Mouse (Mus musculus) hindbrain, embryonic 12.5 days (tissue): ENCODE measurements around the gene Olfr784. TPM values are rescaled to one million over a fixed set of nuclear protein-coding genes. Genes with fewer than 3 reads are reported as not detected.
"Not testable (repeated sequence)": the region's sequence is repeated elsewhere in the genome, so short reads cannot be mapped to it uniquely, and the experiment has no call there.

ENCODE experiments used
- ATAC-seq: fragments of 200-750 bp; cut with Nextera tagmentation; 2 replicates; pipeline ENCODE4 v1.8.0; 2017; ENCODE audit warnings: moderate TSS enrichment; ENCODE audit not compliant: low FRiP score
- H3K27ac ChIP-seq: fragments of 300-500 bp; sonication (generic); 2 replicates; pipeline ENCODE4 v1.5.1; 2016; ENCODE audit warnings: mild to moderate bottlenecking
- H3K27me3 ChIP-seq: fragments of 300-500 bp; sonication (generic); 2 replicates; pipeline ENCODE4 v1.6.1; 2016; ENCODE audit warnings: mild to moderate bottlenecking
- H3K36me3 ChIP-seq: fragments of 300-500 bp; sonication (generic); 2 replicates; pipeline ENCODE4 v1.6.1; 2016; ENCODE audit warnings: mild to moderate bottlenecking
- H3K4me1 ChIP-seq: fragments of 300-500 bp; sonication (generic); 2 replicates; pipeline ENCODE4 v1.6.1; 2016
- H3K4me2 ChIP-seq: fragments of 300-500 bp; sonication (generic); replicated peaks from 2 replicates; pipeline ENCODE4 v1.6.1; 2016; ENCODE audit warnings: mild to moderate bottlenecking
- H3K4me3 ChIP-seq: fragments of 300-500 bp; sonication (generic); 2 replicates; pipeline ENCODE4 v1.5.1; 2016; ENCODE audit warnings: mild to moderate bottlenecking
- H3K9ac ChIP-seq: fragments of 300-500 bp; sonication (generic); 2 replicates; pipeline ENCODE4 v1.6.1; 2016; ENCODE audit warnings: mild to moderate bottlenecking, moderate library complexity
- H3K9me3 ChIP-seq: fragments of 300-500 bp; sonication (generic); replicated peaks from 2 replicates; pipeline ENCODE4 v1.6.1; 2016; ENCODE audit warnings: mild to moderate bottlenecking
- WGBS: fragments of 180-500 bp; shearing (Covaris S2); methylation state at CpG from one replicate; pipeline ENCODE4 v1.1.7; 2016; 5-methylcytosine and 5-hydroxymethylcytosine counted together
- polyA plus RNA-seq: library from polyadenylated mRNA; unstranded; fragments of >200 nt; fragmentation: Nextera tagmentation; extraction: Ambion mirVana; gene quantifications from 2 replicates; pipeline ENCODE4 v1.2.1, GENCODE M21; 2016

Gene Olfr784
- not detected in 2 replicates for polyA plus RNA-seq

- Histone ChIP-seq H3K4me1 (no peaks in the 10 kb centered on the region), H3K27me3 (no peaks in the 10 kb centered on the region), H3K36me3 (no peaks in the 10 kb centered on the region), H3K27ac (no peak within 1 kb of the TSS), H3K4me2 (no peak within 1 kb of the TSS), H3K9ac (no peak within 1 kb of the TSS), H3K4me3 (no peak within 1 kb of the TSS), H3K9me3 (no peaks in the 10 kb centered on the region)
- ATAC-seq = no peak
These were observed at the start of gene Olfr784 for GRCm38 (mm10) chr10:129383783-129384182. Gene Olfr784 (plus strand): TSS chr10:129384083.

GRCm38 (mm10) chr10:129348550-129348949 is 35.3 kb upstream of the Olfr784 start, which contains the start of gene Olfr782:
Gene Olfr782 (plus strand): TSS chr10:129348850.
- WGBS = 84% methylated on average over 3 of the region's 3 CpGs
- no peaks in the 10 kb centered on the region for H3K36me3 ChIP-seq
- H3K4me1 ChIP-seq = no peaks in the 10 kb centered on the region
- no peaks in the 10 kb centered on the region for H3K9me3 ChIP-seq
- H3K27ac ChIP-seq = no peak within 1 kb of the TSS
- H3K4me3 ChIP-seq = no peak within 1 kb of the TSS
- no peaks in the 10 kb centered on the region for H3K27me3 ChIP-seq
- no peak for ATAC-seq
- no peak within 1 kb of the TSS for H3K4me2 ChIP-seq
- H3K9ac ChIP-seq = no peak within 1 kb of the TSS

GRCm38 (mm10) chr10:129352475-129352874 is 31.4 kb upstream of the Olfr784 start:
- H3K27me3 ChIP-seq, H3K4me1 ChIP-seq, H3K9me3 ChIP-seq, ATAC-seq, H3K36me3 ChIP-seq, H3K27ac ChIP-seq, H3K4me2 ChIP-seq, H3K4me3 ChIP-seq, H3K9ac ChIP-seq: not testable (repeated sequence)
- 87% methylated on average over 2 of the region's 2 CpGs for WGBS

- H3K4me3 ChIP-seq, ATAC-seq, H3K27me3 ChIP-seq, H3K4me2 ChIP-seq, H3K9me3 ChIP-seq, H3K27ac ChIP-seq, H3K4me1 ChIP-seq, H3K36me3 ChIP-seq, H3K9ac ChIP-seq: not testable (repeated sequence)
- WGBS = 88% methylated on average over 4 of the region's 4 CpGs
These were observed 27.4 kb upstream of the Olfr784 start for GRCm38 (mm10) chr10:129356496-129356895.

- H3K27ac ChIP-seq = no peak overlapping the region
- ATAC-seq = no peak
- H3K36me3 ChIP-seq = no peaks in the 10 kb centered on the region
- no peak overlapping the region for H3K4me2 ChIP-seq
- WGBS = 80% methylated on average over 5 of the region's 5 CpGs
- no peaks in the 10 kb centered on the region for H3K9me3 ChIP-seq
- H3K27me3 ChIP-seq = no peaks in the 10 kb centered on the region
- no peaks in the 10 kb centered on the region for H3K4me1 ChIP-seq
- no peak overlapping the region for H3K9ac ChIP-seq
- no peak overlapping the region for H3K4me3 ChIP-seq
These were observed 26.6 kb upstream of the Olfr784 start for GRCm38 (mm10) chr10:129357307-129357706.

- 92% methylated on average over 5 of the region's 5 CpGs for WGBS
- H3K4me3 ChIP-seq, H3K36me3 ChIP-seq: not testable (repeated sequence)
These were observed 9.8 kb upstream of the Olfr784 start for GRCm38 (mm10) chr10:129374051-129374450.

GRCm38 (mm10) chr10:129400892-129401291 is 17.0 kb downstream of the Olfr784 start:
- H3K27me3 ChIP-seq = no peaks in the 10 kb centered on the region
- 43% methylated on average over 5 of the region's 5 CpGs for WGBS

More at GRCm38 (mm10) chr10:129374051-129374450, 9.8 kb upstream of the Olfr784 start:
- ATAC-seq, H3K4me2 ChIP-seq, H3K9me3 ChIP-seq, H3K27me3 ChIP-seq, H3K4me1 ChIP-seq, H3K9ac ChIP-seq, H3K27ac ChIP-seq: not testable (repeated sequence)

GRCm38 (mm10) chr10:129405126-129405525 is 21.2 kb downstream of the Olfr784 start, which contains the start of gene Olfr785:
Gene Olfr785 (plus strand): TSS chr10:129405426.
- no peaks in the 10 kb centered on the region for H3K36me3 ChIP-seq
- H3K9ac ChIP-seq = no peak within 1 kb of the TSS
- ATAC-seq = no peak
- H3K9me3 ChIP-seq = no peaks in the 10 kb centered on the region
- no peaks in the 10 kb centered on the region for H3K4me1 ChIP-seq
- no peak within 1 kb of the TSS for H3K4me2 ChIP-seq
- H3K4me3 ChIP-seq = no peak within 1 kb of the TSS
- WGBS = 71% methylated on average over 2 of the region's 2 CpGs
- H3K27ac ChIP-seq = no peak within 1 kb of the TSS
- no peaks in the 10 kb centered on the region for H3K27me3 ChIP-seq

More at GRCm38 (mm10) chr10:129400892-129401291, 17.0 kb downstream of the Olfr784 start:
- ATAC-seq = no peak
- H3K27ac ChIP-seq = no peak overlapping the region
- H3K9ac ChIP-seq = no peak overlapping the region
- no peaks in the 10 kb centered on the region for H3K9me3 ChIP-seq
- no peaks in the 10 kb centered on the region for H3K36me3 ChIP-seq
- H3K4me3 ChIP-seq = no peak overlapping the region
- no peaks in the 10 kb centered on the region for H3K4me1 ChIP-seq
- H3K4me2 ChIP-seq = no peak overlapping the region

- ATAC-seq = no peak
- H3K9ac ChIP-seq = no peak within 1 kb of the TSS
- H3K4me2 ChIP-seq = no peak within 1 kb of the TSS
- no peak within 1 kb of the TSS for H3K4me3 ChIP-seq
- H3K27me3 ChIP-seq = no peaks in the 10 kb centered on the region
- no peak within 1 kb of the TSS for H3K27ac ChIP-seq
- no peaks in the 10 kb centered on the region for H3K4me1 ChIP-seq
- no peaks in the 10 kb centered on the region for H3K36me3 ChIP-seq
- H3K9me3 ChIP-seq = no peaks in the 10 kb centered on the region
These were observed 43.1 kb downstream of the Olfr784 start, which contains the start of gene Olfr786 for GRCm38 (mm10) chr10:129427006-129427405. Gene Olfr786 (plus strand): TSS chr10:129427306.

Other genes with a start within 250 kb of the Olfr784 start
- gene Olfr770, start 245.1 kb upstream of the Olfr784 start, polyA plus RNA-seq = not detected in 2 replicates
- not detected in 2 replicates for gene Olfr771, start 219.3 kb upstream of the Olfr784 start, polyA plus RNA-seq
- not detected in 2 replicates for gene Olfr772, start 206.2 kb upstream of the Olfr784 start, polyA plus RNA-seq
- gene Olfr773, start 196.7 kb upstream of the Olfr784 start, polyA plus RNA-seq = not detected in 2 replicates
- gene Olfr774, start 147.9 kb upstream of the Olfr784 start, polyA plus RNA-seq = not detected in 2 replicates
- gene Olfr775, start 135.7 kb upstream of the Olfr784 start, polyA plus RNA-seq = not detected in 2 replicates
- gene Olfr776, start 125.0 kb upstream of the Olfr784 start, polyA plus RNA-seq = not detected in 2 replicates
- gene Olfr777, start 112.6 kb upstream of the Olfr784 start, polyA plus RNA-seq = not detected in 2 replicates
- gene Olfr780, start 66.0 kb upstream of the Olfr784 start, polyA plus RNA-seq = not detected in 2 replicates
- gene Olfr781, start 55.2 kb upstream of the Olfr784 start, polyA plus RNA-seq = not detected in 2 replicates
- gene Olfr782, start 35.2 kb upstream of the Olfr784 start, polyA plus RNA-seq = not detected in 2 replicates
- gene Olfr785, start 21.3 kb downstream of the Olfr784 start, polyA plus RNA-seq = not detected in 2 replicates
- not detected in 2 replicates for gene Olfr786, start 43.2 kb downstream of the Olfr784 start, polyA plus RNA-seq
- gene Olfr787, start 77.8 kb downstream of the Olfr784 start, polyA plus RNA-seq = not detected in 2 replicates
- not detected in 2 replicates for gene Olfr788, start 86.9 kb downstream of the Olfr784 start, polyA plus RNA-seq
- gene Olfr789, start 100.7 kb downstream of the Olfr784 start, polyA plus RNA-seq = not detected in 2 replicates
- gene Olfr790, start 114.4 kb downstream of the Olfr784 start, polyA plus RNA-seq = not detected in 2 replicates
- gene Olfr791, start 137.7 kb downstream of the Olfr784 start, polyA plus RNA-seq = not detected in 2 replicates
- not detected in 2 replicates for gene Olfr792, start 155.1 kb downstream of the Olfr784 start, polyA plus RNA-seq
- gene Olfr794, start 183.6 kb downstream of the Olfr784 start, polyA plus RNA-seq = not detected in 2 replicates
- gene Olfr796, start 228.5 kb downstream of the Olfr784 start, polyA plus RNA-seq = not detected in 2 replicates
- gene Olfr798, start 243.9 kb downstream of the Olfr784 start, polyA plus RNA-seq = not detected in 2 replicates